Mouse (Mus musculus): Measurements from ENCODE around the gene Yy2. TPM values are rescaled to one million over a fixed set of nuclear protein-coding genes. Genes with fewer than 3 reads are reported as not detected.

Yy2 gene
- 2.5 and 3.0 TPM in 2 replicates for polyA plus RNA-seq (2012; ENCODE audit: insufficient read depth, insufficient read length, missing spikeins)

GRCm38 (mm10) chrX:157568840-157569239, at the start of gene Yy2:
TSS of gene Yy2 (minus strand) at chrX:157568985.
- Histone ChIP-seq H3K27ac (ENCODE audit: insufficient read depth, low read depth, low read length) (no peak within 1 kb of the TSS), H3K4me1 (ENCODE audit: control insufficient read depth, insufficient read depth, low read length) (no peaks in the 10 kb centered on the region), H3K4me3 (ENCODE audit: insufficient read depth, low read length) (no peak within 1 kb of the TSS)
- no peak for TF ChIP-seq POLR2A (IDR thresholded peaks at IDR 0.05; ENCODE audit: borderline replicate concordance, low read depth, low read length)
- no peak for TF ChIP-seq CTCF (IDR thresholded peaks at IDR 0.05; ENCODE audit: low read depth, low read length)

GRCm38 (mm10) chrX:157612894-157613293, 44.1 kb upstream of the Yy2 start:
- H3K4me3 ChIP-seq (ENCODE audit: insufficient read depth, low read length): no peak overlapping the region
- TF ChIP-seq POLR2A (IDR thresholded peaks at IDR 0.05; ENCODE audit: borderline replicate concordance, low read depth, low read length): no peak
- H3K4me1 ChIP-seq (ENCODE audit: control insufficient read depth, insufficient read depth, low read length): no peaks in the 10 kb centered on the region
- no peak overlapping the region for H3K27ac ChIP-seq (ENCODE audit: insufficient read depth, low read depth, low read length)

- Histone ChIP-seq H3K27ac (ENCODE audit: insufficient read depth, low read depth, low read length) (no peak overlapping the region), H3K4me1 (ENCODE audit: control insufficient read depth, insufficient read depth, low read length) (peaks cover 2% of the 10 kb centered on the region; the same call in 1 of the 2 replicates), H3K4me3 (ENCODE audit: insufficient read depth, low read length) (no peak overlapping the region)
- TF ChIP-seq POLR2A (IDR thresholded peaks at IDR 0.05; ENCODE audit: borderline replicate concordance, low read depth, low read length) (no peak), CTCF (IDR thresholded peaks at IDR 0.05; ENCODE audit: low read depth, low read length) (no peak)
Observed at GRCm38 (mm10) chrX:157601450-157601849, 32.7 kb upstream of the Yy2 start.

GRCm38 (mm10) chrX:157598186-157598996, 29.6 kb upstream of the Yy2 start, which contains the start of gene Mbtps2:
TSS of gene Mbtps2 (minus strand) at chrX:157598715.
- Histone ChIP-seq H3K4me3 (ENCODE audit: insufficient read depth, low read length) (peak within 1 kb of the TSS; percentile 99), H3K27ac (ENCODE audit: insufficient read depth, low read depth, low read length) (peak within 1 kb of the TSS; percentile 97)

GRCm38 (mm10) chrX:157597585-157598185, 28.9 kb upstream of the Yy2 start:
- no peak for TF ChIP-seq CTCF (IDR thresholded peaks at IDR 0.05; ENCODE audit: low read depth, low read length)
- no peak for TF ChIP-seq POLR2A (IDR thresholded peaks at IDR 0.05; ENCODE audit: borderline replicate concordance, low read depth, low read length)
- H3K4me1 ChIP-seq (ENCODE audit: control insufficient read depth, insufficient read depth, low read length): peaks cover 7% of the 10 kb centered on the region
- H3K27ac ChIP-seq (ENCODE audit: insufficient read depth, low read depth, low read length): peak overlapping the region; percentile 97
- H3K4me3 ChIP-seq (ENCODE audit: insufficient read depth, low read length): peak overlapping the region; percentile 99

More at GRCm38 (mm10) chrX:157598186-157598996, 29.6 kb upstream of the Yy2 start, which contains the start of gene Mbtps2:
- H3K4me1 ChIP-seq (ENCODE audit: control insufficient read depth, insufficient read depth, low read length): peaks cover 7% of the 10 kb centered on the region
- TF ChIP-seq CTCF (IDR thresholded peaks at IDR 0.05; ENCODE audit: low read depth, low read length) (no peak), POLR2A (IDR thresholded peaks at IDR 0.05; ENCODE audit: borderline replicate concordance, low read depth, low read length) (no peak)

- Histone ChIP-seq H3K4me1 (ENCODE audit: control insufficient read depth, insufficient read depth, low read length) (peaks cover 7% of the 10 kb centered on the region), H3K27ac (ENCODE audit: insufficient read depth, low read depth, low read length) (peak overlapping the region; percentile 97), H3K4me3 (ENCODE audit: insufficient read depth, low read length) (peak overlapping the region; percentile 99)
- TF ChIP-seq CTCF (IDR thresholded peaks at IDR 0.05; ENCODE audit: low read depth, low read length) (no peak), POLR2A (IDR thresholded peaks at IDR 0.05; ENCODE audit: borderline replicate concordance, low read depth, low read length) (no peak)
Observed at GRCm38 (mm10) chrX:157596802-157597201, 28.0 kb upstream of the Yy2 start.

- no peak overlapping the region for H3K4me3 ChIP-seq (ENCODE audit: insufficient read depth, low read length)
- 0 out of 2 replicates have a peak overlapping the region, but pooled peaks have one; percentile 17 for H3K27ac ChIP-seq (ENCODE audit: insufficient read depth, low read depth, low read length)
- TF ChIP-seq POLR2A (IDR thresholded peaks at IDR 0.05; ENCODE audit: borderline replicate concordance, low read depth, low read length) (no peak), CTCF (IDR thresholded peaks at IDR 0.05; ENCODE audit: low read depth, low read length) (no peak)
- H3K4me1 ChIP-seq (ENCODE audit: control insufficient read depth, insufficient read depth, low read length): peaks cover 7% of the 10 kb centered on the region
Observed at GRCm38 (mm10) chrX:157595927-157596326, 27.1 kb upstream of the Yy2 start.

- Histone ChIP-seq H3K27ac (ENCODE audit: insufficient read depth, low read depth, low read length) (no peak overlapping the region), H3K4me3 (ENCODE audit: insufficient read depth, low read length) (no peak overlapping the region), H3K4me1 (ENCODE audit: control insufficient read depth, insufficient read depth, low read length) (peaks cover 7% of the 10 kb centered on the region)
- TF ChIP-seq CTCF (IDR thresholded peaks at IDR 0.05; ENCODE audit: low read depth, low read length): no peak
- TF ChIP-seq POLR2A (IDR thresholded peaks at IDR 0.05; ENCODE audit: borderline replicate concordance, low read depth, low read length): no peak
Observed at GRCm38 (mm10) chrX:157594606-157595005, 25.8 kb upstream of the Yy2 start.

GRCm38 (mm10) chrX:157587001-157587400, 18.2 kb upstream of the Yy2 start:
- TF ChIP-seq CTCF (IDR thresholded peaks at IDR 0.05; ENCODE audit: low read depth, low read length): no peak
- TF ChIP-seq POLR2A (IDR thresholded peaks at IDR 0.05; ENCODE audit: borderline replicate concordance, low read depth, low read length): no peak
- peak overlapping the region; percentile 21; the same call in 1 of the 2 replicates for H3K27ac ChIP-seq (ENCODE audit: insufficient read depth, low read depth, low read length)
- H3K4me1 ChIP-seq (ENCODE audit: control insufficient read depth, insufficient read depth, low read length): peaks cover 5% of the 10 kb centered on the region
- no peak overlapping the region for H3K4me3 ChIP-seq (ENCODE audit: insufficient read depth, low read length)

GRCm38 (mm10) chrX:157586397-157586796, 17.6 kb upstream of the Yy2 start:
- H3K27ac ChIP-seq (ENCODE audit: insufficient read depth, low read depth, low read length): peak overlapping the region; percentile 75
- H3K4me1 ChIP-seq (ENCODE audit: control insufficient read depth, insufficient read depth, low read length): peaks cover 11% of the 10 kb centered on the region
- no peak overlapping the region for H3K4me3 ChIP-seq (ENCODE audit: insufficient read depth, low read length)
- no peak for TF ChIP-seq CTCF (IDR thresholded peaks at IDR 0.05; ENCODE audit: low read depth, low read length)
- TF ChIP-seq POLR2A (IDR thresholded peaks at IDR 0.05; ENCODE audit: borderline replicate concordance, low read depth, low read length): no peak
